Mouse (Mus musculus): ENCODE measurements around the gene Rrp1b. TPM values are rescaled to one million over a fixed set of nuclear protein-coding genes. Genes with fewer than 3 reads are reported as not detected.

The Rrp1b gene
- polyA plus RNA-seq, 1 experiment from 2014 or later = 50.9 TPM

Other genes starting within 250 kb of the Rrp1b start
- gene Sik1, start 180.3 kb upstream of the Rrp1b start, polyA plus RNA-seq (2014; fragmentation: Nextera tagmentation; extraction: Ambion mirVana) = 18.3 and 19.7 TPM in 2 replicates
- gene Hsf2bp, start 249 bp downstream of the Rrp1b start, polyA plus RNA-seq (2014; fragmentation: Nextera tagmentation; extraction: Ambion mirVana) = 0.49 and 0.69 TPM in 2 replicates
- gene Notch3, start 130.8 kb downstream of the Rrp1b start, polyA plus RNA-seq (2014; fragmentation: Nextera tagmentation; extraction: Ambion mirVana) = 19.1 and 19.8 TPM in 2 replicates
- not detected in 2 replicates for gene Ephx3, start 153.4 kb downstream of the Rrp1b start, polyA plus RNA-seq (2014; fragmentation: Nextera tagmentation; extraction: Ambion mirVana)
- gene Brd4, start 248.6 kb downstream of the Rrp1b start, polyA plus RNA-seq (2014; fragmentation: Nextera tagmentation; extraction: Ambion mirVana) = 114 and 115 TPM in 2 replicates

Data from neural tube, embryonic 11.5 days (tissue).